ENCODE assay signal across 29 mouse cellular contexts in genomic region chr15:98140809-98141208, GRCm38 (mm10). TPM values are rescaled to one million over a fixed set of nuclear protein-coding genes. Genes with fewer than 3 reads are reported as not detected.
DNase-seq lines count a peak whose midpoint lies in the region; ATAC-seq and TF ChIP-seq lines count a peak whose summit lies in the region.
"Had no signal": no experiment of that assay in that cellular context is flagged by ENCODE, and none has a peak within 500 bp of the region (broad histone marks: within the 10 kb centered on the region; RNA-seq: fewer than 3 reads in every experiment).

No protein-coding gene starts in this region.

- WGBS in kidney, embryonic 15.5 days = 54% methylated on average over 5 of the region's 5 CpGs
- WGBS in kidney, embryonic 14.5 days = 62% methylated on average over 5 of the region's 5 CpGs
- 93% methylated on average over 5 of the region's 5 CpGs for WGBS in hindbrain, embryonic 10.5 days

- H3K27me3 ChIP-seq in kidney, embryonic 15.5 days = no peaks in the 10 kb centered on the region
- no peaks in the 10 kb centered on the region for H3K27me3 ChIP-seq in kidney, embryonic 14.5 days (ENCODE audit: control insufficient read depth, insufficient read depth, low read length)
- H3K27me3 ChIP-seq in hindbrain, embryonic 10.5 days (ENCODE audit: insufficient read depth, poor library complexity, severe bottlenecking) = no peaks in the 10 kb centered on the region
- H3K27me3 ChIP-seq: embryonic facial prominence, embryonic 13.5 days; embryonic facial prominence, embryonic 15.5 days; forebrain, embryonic 12.5 days had no signal

- peak; percentile 50 for DNase-seq in gastrocnemius, adult 2 months
- no peak for DNase-seq in gastrocnemius, postnatal 25 days
- DNase-seq in skeletal muscle tissue, adult 2 months (ENCODE audit: low read depth, low spot score) = peak; percentile 69
- DNase-seq in hindbrain, embryonic 10.5 days (ENCODE audit: low spot score) = no peak
- DNase-seq: adrenal gland, adult 2 months; adrenal gland, postnatal 10 days; adrenal gland, postnatal 25 days; cerebellum, adult 11 months; cerebellum, adult 18-20 months; cerebellum, adult 8-10 months; cerebellum, adult 9-11 months; cerebellum, postnatal 14 days; cerebellum, postnatal 36 days; embryo, embryonic 11 days had no signal

- H3K4me1 ChIP-seq in kidney, embryonic 15.5 days = peaks cover 20% of the 10 kb centered on the region
- peaks cover 4% of the 10 kb centered on the region; the same call in 1 of the 2 replicates for H3K4me1 ChIP-seq in kidney, embryonic 14.5 days (ENCODE audit: control insufficient read depth, insufficient read depth, low read length)
- H3K4me1 ChIP-seq in hindbrain, embryonic 10.5 days (replicated peaks) = peaks cover 15% of the 10 kb centered on the region

- H3K4me3 ChIP-seq in gastrocnemius, adult 2 months = peak overlapping the region; percentile 38
- no peak overlapping the region for H3K4me3 ChIP-seq in kidney, embryonic 15.5 days (replicated peaks)
- no peak overlapping the region for H3K4me3 ChIP-seq in kidney, embryonic 14.5 days (ENCODE audit: low read length)
- H3K4me3 ChIP-seq in hindbrain, embryonic 10.5 days = no peak overlapping the region
- H3K4me3 ChIP-seq: embryonic facial prominence, embryonic 13.5 days; embryonic facial prominence, embryonic 15.5 days; erythroblast, embryonic 14.5 days; forebrain, embryonic 10.5 days; forebrain, embryonic 12.5 days had no signal

- no peak overlapping the region for H3K9ac ChIP-seq in kidney, embryonic 15.5 days
- no peak overlapping the region for H3K9ac ChIP-seq in kidney, embryonic 14.5 days (ENCODE audit: low read depth, low read length)
- H3K9ac ChIP-seq: embryonic facial prominence, embryonic 13.5 days; embryonic facial prominence, embryonic 15.5 days; forebrain, embryonic 12.5 days had no signal

- TF ChIP-seq CTCF in gastrocnemius, adult 2 months (IDR thresholded peaks at IDR 0.05) = no peak

- no peaks in the 10 kb centered on the region for H3K9me3 ChIP-seq in kidney, embryonic 15.5 days (replicated peaks)
- no peaks in the 10 kb centered on the region for H3K9me3 ChIP-seq in kidney, embryonic 14.5 days (ENCODE audit: control insufficient read depth, low read length)
- no peaks in the 10 kb centered on the region for H3K9me3 ChIP-seq in hindbrain, embryonic 10.5 days
- H3K9me3 ChIP-seq: embryonic facial prominence, embryonic 13.5 days; embryonic facial prominence, embryonic 15.5 days; forebrain, embryonic 10.5 days; forebrain, embryonic 12.5 days had no signal

- no peak overlapping the region for H3K4me2 ChIP-seq in kidney, embryonic 15.5 days
- no peak overlapping the region for H3K4me2 ChIP-seq in kidney, embryonic 14.5 days (replicated peaks; ENCODE audit: low read depth, low read length)
- H3K4me2 ChIP-seq: embryonic facial prominence, embryonic 13.5 days; embryonic facial prominence, embryonic 15.5 days; forebrain, embryonic 12.5 days had no signal

- H3K27ac ChIP-seq in gastrocnemius, adult 2 months = peak overlapping the region; percentile 86
- peak overlapping the region; percentile 41; the same call in 1 of the 2 replicates for H3K27ac ChIP-seq in kidney, embryonic 15.5 days
- no peak overlapping the region; the same call in 1 of the 2 replicates for H3K27ac ChIP-seq in kidney, embryonic 14.5 days (ENCODE audit: low read depth, low read length)
- no peak overlapping the region for H3K27ac ChIP-seq in hindbrain, embryonic 10.5 days
- H3K27ac ChIP-seq: embryonic facial prominence, embryonic 13.5 days; embryonic facial prominence, embryonic 15.5 days; forebrain, embryonic 10.5 days; forebrain, embryonic 12.5 days had no signal

- no peak for ATAC-seq in kidney, embryonic 15.5 days (replicated peaks; ENCODE audit: low FRiP score)
- no peak for ATAC-seq in kidney, embryonic 14.5 days (ENCODE audit: low FRiP score, low TSS enrichment)
- ATAC-seq: forebrain, embryonic 14.5 days had no signal

- intact Hi-C loops in gastrocnemius, adult 2 months (cut with DNase I) = no loop called here

- peaks cover 60% of the 10 kb centered on the region for H3K36me3 ChIP-seq in kidney, embryonic 15.5 days
- H3K36me3 ChIP-seq in kidney, embryonic 14.5 days (ENCODE audit: control insufficient read depth, insufficient read depth, low read length) = peaks cover 50% of the 10 kb centered on the region
- peaks cover 67% of the 10 kb centered on the region for H3K36me3 ChIP-seq in hindbrain, embryonic 10.5 days

RNA-seq across cellular contexts. Expression of gene Asb8, which starts 24.6 kb away (rescaled TPM):
- total RNA-seq in gastrocnemius, adult 2 months (2021) = 100 to 1,000 TPM in 1 of 2 experiments, 10 to 100 TPM in 1; 97.8 to 124 TPM
- total RNA-seq in gastrocnemius, postnatal 25 days (2021) = 100 to 1,000 TPM; 102 to 145 TPM
- 46.2 and 47.4 TPM in 2 replicates for polyA plus RNA-seq in kidney, embryonic 15.5 days (2015; fragmentation: Nextera tagmentation; extraction: Ambion mirVana)
- 40.6 and 52.6 TPM in 2 replicates for polyA plus RNA-seq in kidney, embryonic 14.5 days (2014; fragmentation: Nextera tagmentation; extraction: Ambion mirVana)
- polyA plus RNA-seq in hindbrain, embryonic 10.5 days (2016; fragmentation: Nextera tagmentation; extraction: Ambion mirVana) = 39.4 and 48.8 TPM in 2 replicates

RNA-seq across cellular contexts. Expression of gene Ccdc184, which starts 26.1 kb away (rescaled TPM):
- not detected for total RNA-seq in gastrocnemius, adult 2 months (2021)
- not detected for total RNA-seq in gastrocnemius, postnatal 25 days (2021)
- polyA plus RNA-seq in kidney, embryonic 15.5 days (2015; fragmentation: Nextera tagmentation; extraction: Ambion mirVana) = 0.99 and 1.6 TPM in 2 replicates
- 0.99 and 1.2 TPM in 2 replicates for polyA plus RNA-seq in kidney, embryonic 14.5 days (2014; fragmentation: Nextera tagmentation; extraction: Ambion mirVana)
- polyA plus RNA-seq in hindbrain, embryonic 10.5 days (2016; fragmentation: Nextera tagmentation; extraction: Ambion mirVana) = 5.9 and 12.2 TPM in 2 replicates
- total RNA-seq: common myeloid progenitor, adult 5-6 weeks; MEL had no signal
- polyA plus RNA-seq: erythroblast, embryonic 14.5 days had no signal

RNA-seq across cellular contexts. Expression of gene Senp1, which starts 47.3 kb away (rescaled TPM):
- total RNA-seq in gastrocnemius, adult 2 months (2021) = 1 to 10 TPM; 7.4 to 8.5 TPM
- 1 to 10 TPM; 6.7 to 6.9 TPM for total RNA-seq in gastrocnemius, postnatal 25 days (2021)
- polyA plus RNA-seq in kidney, embryonic 15.5 days (2015; fragmentation: Nextera tagmentation; extraction: Ambion mirVana) = 34.0 and 34.3 TPM in 2 replicates
- polyA plus RNA-seq in kidney, embryonic 14.5 days (2014; fragmentation: Nextera tagmentation; extraction: Ambion mirVana) = 25.9 and 41.2 TPM in 2 replicates
- polyA plus RNA-seq in hindbrain, embryonic 10.5 days (2016; fragmentation: Nextera tagmentation; extraction: Ambion mirVana) = 36.5 and 44.1 TPM in 2 replicates

RNA-seq across cellular contexts. Expression of gene Pfkm, which starts 48.4 kb away (rescaled TPM):
- total RNA-seq in gastrocnemius, adult 2 months (2021) = 1,000 to 10,000 TPM; 2,669 to 2,908 TPM
- 1,000 to 10,000 TPM; 2,083 to 2,117 TPM for total RNA-seq in gastrocnemius, postnatal 25 days (2021)
- 38.7 and 44.6 TPM in 2 replicates for polyA plus RNA-seq in kidney, embryonic 15.5 days (2015; fragmentation: Nextera tagmentation; extraction: Ambion mirVana)
- 23.4 and 34.2 TPM in 2 replicates for polyA plus RNA-seq in kidney, embryonic 14.5 days (2014; fragmentation: Nextera tagmentation; extraction: Ambion mirVana)
- 33.0 and 37.9 TPM in 2 replicates for polyA plus RNA-seq in hindbrain, embryonic 10.5 days (2016; fragmentation: Nextera tagmentation; extraction: Ambion mirVana)

RNA-seq across cellular contexts. Expression of gene Olfr288, which starts 54.5 kb away (rescaled TPM):
- not detected for total RNA-seq in gastrocnemius, adult 2 months (2021)
- total RNA-seq in gastrocnemius, postnatal 25 days (2021) = not detected
- polyA plus RNA-seq in kidney, embryonic 15.5 days (2015; fragmentation: Nextera tagmentation; extraction: Ambion mirVana) = not detected in 2 replicates
- polyA plus RNA-seq in kidney, embryonic 14.5 days (2014; fragmentation: Nextera tagmentation; extraction: Ambion mirVana) = not detected in 2 replicates
- polyA plus RNA-seq in hindbrain, embryonic 10.5 days (2016; fragmentation: Nextera tagmentation; extraction: Ambion mirVana) = not detected in 2 replicates
- total RNA-seq: adrenal gland, adult 2 months; adrenal gland, postnatal 10 days; adrenal gland, postnatal 25 days; adrenal gland, postnatal 4 days; common myeloid progenitor, adult 5-6 weeks; ES-E14; MEL had no signal
- polyA plus RNA-seq: adrenal gland, adult 2 months; brain, embryonic 14.5 days; C2C12; embryonic facial prominence, embryonic 11.5 days; embryonic facial prominence, embryonic 13.5 days; embryonic facial prominence, embryonic 15.5 days; erythroblast, embryonic 14.5 days; forebrain, embryonic 10.5 days; forebrain, embryonic 12.5 days; forebrain, embryonic 14.5 days had no signal

Comparison
In these comparisons a context has a peak if more than half of its experiments do, and no peak if none do; other contexts are left out.
1. DNase-seq: peak in gastrocnemius, adult 2 months (single experiment) and skeletal muscle tissue, adult 2 months (single experiment); none in gastrocnemius, postnatal 25 days (single experiment) and hindbrain, embryonic 10.5 days (single experiment).
2. H3K27ac ChIP-seq: peak in gastrocnemius, adult 2 months (single experiment) and kidney, embryonic 15.5 days (single experiment); none in kidney, embryonic 14.5 days (single experiment) and hindbrain, embryonic 10.5 days (single experiment).